Mouse (Mus musculus) cerebellum, postnatal 4 days (tissue): ENCODE results near the gene Lpar3.

Source experiments
- DNase-seq, 2 experiments: peaks; one replicate each; pipeline ENCODE4 v3.0.0; 2022; ENCODE audit warnings: low spot score in 2 of 2, mixed read lengths in 1 of 2

Gene Lpar3

GRCm38 (mm10) chr3:146260203-146260602, 39.4 kb downstream of the Lpar3 start:
- no peak for DNase-seq

GRCm38 (mm10) chr3:146260845-146261244, 40.1 kb downstream of the Lpar3 start:
- no peak for DNase-seq

GRCm38 (mm10) chr3:146262536-146262935, 41.8 kb downstream of the Lpar3 start:
- no peak for DNase-seq

GRCm38 (mm10) chr3:146264146-146264545, 43.4 kb downstream of the Lpar3 start:
- no peak for DNase-seq

- DNase-seq: no peak
These were observed 44.9 kb downstream of the Lpar3 start for GRCm38 (mm10) chr3:146265545-146266130.

- no peak for DNase-seq
These were observed 47.5 kb downstream of the Lpar3 start for GRCm38 (mm10) chr3:146268024-146268801.

GRCm38 (mm10) chr3:146274503-146274902, 53.7 kb downstream of the Lpar3 start:
- DNase-seq: no peak

- no peak for DNase-seq
These were observed 54.7 kb downstream of the Lpar3 start for GRCm38 (mm10) chr3:146275360-146276025.

- DNase-seq: no peak
These were observed 55.3 kb downstream of the Lpar3 start for GRCm38 (mm10) chr3:146276026-146276409.

- DNase-seq: no peak
These were observed 56.2 kb downstream of the Lpar3 start for GRCm38 (mm10) chr3:146276991-146277390.

- DNase-seq: no peak
These were observed 56.7 kb downstream of the Lpar3 start for GRCm38 (mm10) chr3:146277456-146277855.

- DNase-seq: no peak
These were observed 57.7 kb downstream of the Lpar3 start for GRCm38 (mm10) chr3:146278195-146279140.

- DNase-seq: no peak
These were observed 63.1 kb downstream of the Lpar3 start for GRCm38 (mm10) chr3:146283732-146284361.

GRCm38 (mm10) chr3:146286118-146286517, 65.4 kb downstream of the Lpar3 start:
- DNase-seq: no peak

GRCm38 (mm10) chr3:146291928-146292327, 71.2 kb downstream of the Lpar3 start:
- DNase-seq: no peak

- no peak for DNase-seq
These were observed 71.8 kb downstream of the Lpar3 start for GRCm38 (mm10) chr3:146292515-146292914.

GRCm38 (mm10) chr3:146302451-146302850, 81.7 kb downstream of the Lpar3 start:
- DNase-seq: no peak

- DNase-seq: no peak
These were observed 82.4 kb downstream of the Lpar3 start for GRCm38 (mm10) chr3:146303194-146303593.

GRCm38 (mm10) chr3:146304556-146305405, 84.0 kb downstream of the Lpar3 start:
- DNase-seq: no peak

- DNase-seq: no peak
These were observed 86.6 kb downstream of the Lpar3 start for GRCm38 (mm10) chr3:146307341-146307740.
